Mouse (Mus musculus) right cerebral cortex, adult 2 months (tissue): ENCODE data around the gene Ick.
"Not testable (repeated sequence)": the region's sequence is repeated elsewhere in the genome, so short reads cannot be mapped to it uniquely, and the experiment has no call there.

ENCODE experiments used
- DNase-seq, 2 experiments: peaks; one replicate each; pipeline ENCODE4 v3.0.0; 2021 to 2022; ENCODE audit warnings: low spot score in 2 of 2

Gene Ick

GRCm38 (mm10) chr9:78148149-78148548 is 39.2 kb downstream of the Ick start:
- DNase-seq = no peak

- not testable (repeated sequence) for DNase-seq
Observed at GRCm38 (mm10) chr9:78149770-78150169, 40.8 kb downstream of the Ick start.

GRCm38 (mm10) chr9:78154211-78154977 is 45.4 kb downstream of the Ick start:
- DNase-seq = no peak

- no peak for DNase-seq
Observed at GRCm38 (mm10) chr9:78157221-78157620, 48.2 kb downstream of the Ick start.

- no peak for DNase-seq
Observed at GRCm38 (mm10) chr9:78163291-78163690, 54.3 kb downstream of the Ick start.

- no peak for DNase-seq
Observed at GRCm38 (mm10) chr9:78164741-78165140, 55.7 kb downstream of the Ick start.

GRCm38 (mm10) chr9:78165454-78165853 is 56.5 kb downstream of the Ick start:
- DNase-seq = no peak

GRCm38 (mm10) chr9:78166694-78167452 is 57.9 kb downstream of the Ick start:
- DNase-seq = no peak

GRCm38 (mm10) chr9:78167453-78167969 is 58.5 kb downstream of the Ick start:
- no peak for DNase-seq

GRCm38 (mm10) chr9:78168864-78169263 is 59.9 kb downstream of the Ick start:
- DNase-seq = no peak

- DNase-seq = no peak
Observed at GRCm38 (mm10) chr9:78174016-78174415, 65.0 kb downstream of the Ick start.

- not testable (repeated sequence) for DNase-seq
Observed at GRCm38 (mm10) chr9:78174925-78175276, 65.9 kb downstream of the Ick start.

GRCm38 (mm10) chr9:78175277-78176200 is 66.5 kb downstream of the Ick start:
- peak; percentile 93 to 97 for DNase-seq

- DNase-seq = peak; percentile 52 to 55
Observed at GRCm38 (mm10) chr9:78176201-78176727, 67.3 kb downstream of the Ick start.

- DNase-seq = peak in 1 of 2 experiments; percentile 34
Observed at GRCm38 (mm10) chr9:78176831-78177230, 67.8 kb downstream of the Ick start.

GRCm38 (mm10) chr9:78178197-78178596 is 69.2 kb downstream of the Ick start:
- DNase-seq = no peak

GRCm38 (mm10) chr9:78179071-78179470 is 70.1 kb downstream of the Ick start:
- no peak for DNase-seq

GRCm38 (mm10) chr9:78182474-78182873 is 73.5 kb downstream of the Ick start, which contains the start of gene Gsta4:
Gene Gsta4, plus strand, starts transcription at chr9:78182774.
- DNase-seq = not testable (repeated sequence)

- DNase-seq = no peak
Observed at GRCm38 (mm10) chr9:78185686-78186085, 76.7 kb downstream of the Ick start.

GRCm38 (mm10) chr9:78188910-78189309 is 79.9 kb downstream of the Ick start:
- no peak for DNase-seq
